Mouse (Mus musculus): ENCODE measurements around the gene Gcgr. TPM values are rescaled to one million over a fixed set of nuclear protein-coding genes. Genes with fewer than 3 reads are reported as not detected.

The Gcgr gene
- total and polyA plus RNA-seq, 3 experiments, result 0.09 to 0.20 (median 0.13) TPM

GRCm38 (mm10) chr11:120571754-120572416 lies 41.4 kb downstream of the Gcgr start:
- no peaks in the 10 kb centered on the region for H3K27me3 ChIP-seq (replicated peaks)
- peaks cover 46% of the 10 kb centered on the region for H3K79me2 ChIP-seq (replicated peaks; ENCODE audit: control insufficient read depth, extremely low read depth, insufficient read depth, poor library complexity, severe bottlenecking)
- H3K4me3 ChIP-seq (replicated peaks in 1 of 3; ENCODE audit: low read depth in 2 of 3, low read length in 2 of 3, poor library complexity in 1 of 3), result peak overlapping the region; percentile 81 to 93 (median 91)
- in situ Hi-C loops (cut with MboI; ENCODE audit: low pct_ligation_motif_present, low pct_unique_long_range_greater_than_20kb, low sequenced_read_pairs) (no loop called here), dilution Hi-C loops (cut with MboI; ENCODE audit: extremely low pct_ligation_motif_present, extremely low pct_unique_long_range_greater_than_20kb, low sequenced_read_pairs) (no loop called here)
- TF ChIP-seq UBTF (IDR thresholded peaks at IDR 0.05; ENCODE audit: low read depth, low read length) (0 out of 2 replicates have a peak, but pooled peaks have one; percentile 13), BHLHE40 (IDR thresholded peaks at IDR 0.05; ENCODE audit: low read depth, low read length) (no peak), SIN3A (IDR thresholded peaks at IDR 0.05; ENCODE audit: low read length) (peak; percentile 28; the same call in 1 of the 2 replicates)
- H3K4me1 ChIP-seq (ENCODE audit: control insufficient read depth in 1 of 2, insufficient read depth in 2 of 2), result peaks cover 4 to 46% of the 10 kb centered on the region in 2 experiments
- peak overlapping the region; percentile 79 for H3K4me2 ChIP-seq (ENCODE audit: insufficient read depth, low read depth, poor library complexity, severe bottlenecking)
- peaks cover 36 to 48% of the 10 kb centered on the region in 2 experiments for H3K36me3 ChIP-seq (replicated peaks in 1 of 2; ENCODE audit: control insufficient read depth in 1 of 2, insufficient read depth in 1 of 2, low read length in 1 of 2)
- H3K9ac ChIP-seq (ENCODE audit: insufficient read depth, low read depth), result peak overlapping the region; percentile 78
- peak overlapping the region; percentile 55 for H3K27ac ChIP-seq (ENCODE audit: insufficient read depth, low read depth)
- DNase-seq (ENCODE audit: extremely low read depth), result no peak
- no peaks in the 10 kb centered on the region for H3K9me3 ChIP-seq (replicated peaks; ENCODE audit: low read length)

GRCm38 (mm10) chr11:120572417-120572751 lies 41.9 kb downstream of the Gcgr start:
- no peak for DNase-seq (ENCODE audit: extremely low read depth)
- Histone ChIP-seq H3K9ac (ENCODE audit: insufficient read depth, low read depth) (peak overlapping the region; percentile 78), H3K36me3 (replicated peaks in 1 of 2; ENCODE audit: control insufficient read depth in 1 of 2, insufficient read depth in 1 of 2, low read length in 1 of 2) (peaks cover 36 to 48% of the 10 kb centered on the region in 2 experiments), H3K27me3 (replicated peaks) (no peaks in the 10 kb centered on the region), H3K27ac (ENCODE audit: insufficient read depth, low read depth) (peak overlapping the region; percentile 55), H3K4me3 (replicated peaks in 1 of 3; ENCODE audit: low read depth in 2 of 3, low read length in 2 of 3, poor library complexity in 1 of 3) (peak overlapping the region; percentile 81 to 93 (median 91)), H3K79me2 (replicated peaks; ENCODE audit: control insufficient read depth, extremely low read depth, insufficient read depth, poor library complexity, severe bottlenecking) (peaks cover 41% of the 10 kb centered on the region), H3K4me2 (ENCODE audit: insufficient read depth, low read depth, poor library complexity, severe bottlenecking) (peak overlapping the region; percentile 79), H3K4me1 (ENCODE audit: control insufficient read depth in 1 of 2, insufficient read depth in 2 of 2) (peaks cover 4 to 50% of the 10 kb centered on the region in 2 experiments), H3K9me3 (replicated peaks; ENCODE audit: low read length) (no peaks in the 10 kb centered on the region)
- in situ Hi-C loops (cut with MboI; ENCODE audit: low pct_ligation_motif_present, low pct_unique_long_range_greater_than_20kb, low sequenced_read_pairs), result no loop called here
- TF ChIP-seq MEF2A (IDR thresholded peaks at IDR 0.05; ENCODE audit: borderline replicate concordance, low read depth, low read length) (no peak), ELF1 (IDR thresholded peaks at IDR 0.05; ENCODE audit: low read depth, low read length) (no peak), UBTF (IDR thresholded peaks at IDR 0.05; ENCODE audit: low read depth, low read length) (no peak; the same call in 1 of the 2 replicates), ZNF384 (IDR thresholded peaks at IDR 0.05; ENCODE audit: low read depth, low read length) (no peak), SMC3 (IDR thresholded peaks at IDR 0.05; ENCODE audit: low read depth, low read length) (no peak), EP300 (IDR thresholded peaks at IDR 0.05; ENCODE audit: low read length) (no peak)
- dilution Hi-C loops (cut with MboI; ENCODE audit: extremely low pct_ligation_motif_present, extremely low pct_unique_long_range_greater_than_20kb, low sequenced_read_pairs), result no loop called here

- peak within 1 kb of the TSS; percentile 98 for H3K9ac ChIP-seq (ENCODE audit: insufficient read depth, low read depth)
- in situ Hi-C loops (cut with MboI; ENCODE audit: low pct_ligation_motif_present, low pct_unique_long_range_greater_than_20kb, low sequenced_read_pairs) (no loop called here), dilution Hi-C loops (cut with MboI; ENCODE audit: extremely low pct_ligation_motif_present, extremely low pct_unique_long_range_greater_than_20kb, low sequenced_read_pairs) (no loop called here)
- H3K4me1 ChIP-seq (ENCODE audit: control insufficient read depth in 1 of 2, insufficient read depth in 2 of 2), result peaks cover 4 to 51% of the 10 kb centered on the region in 2 experiments
- H3K4me3 ChIP-seq (replicated peaks in 1 of 3; ENCODE audit: low read depth in 2 of 3, low read length in 2 of 3, poor library complexity in 1 of 3), result peak within 1 kb of the TSS; percentile 81 to 93 (median 93)
- H3K36me3 ChIP-seq (replicated peaks in 1 of 2; ENCODE audit: control insufficient read depth in 1 of 2, insufficient read depth in 1 of 2, low read length in 1 of 2), result peaks cover 36 to 48% of the 10 kb centered on the region in 2 experiments
- H3K27me3 ChIP-seq (replicated peaks), result no peaks in the 10 kb centered on the region
- no peaks in the 10 kb centered on the region for H3K9me3 ChIP-seq (replicated peaks; ENCODE audit: low read length)
- DNase-seq (ENCODE audit: extremely low read depth), result peak; percentile 100
- H3K79me2 ChIP-seq (replicated peaks; ENCODE audit: control insufficient read depth, extremely low read depth, insufficient read depth, poor library complexity, severe bottlenecking), result peaks cover 39% of the 10 kb centered on the region
- H3K4me2 ChIP-seq (ENCODE audit: insufficient read depth, low read depth, poor library complexity, severe bottlenecking), result peak within 1 kb of the TSS; percentile 79
- peak within 1 kb of the TSS; percentile 92 for H3K27ac ChIP-seq (ENCODE audit: insufficient read depth, low read depth)
- TF ChIP-seq IRF4 (IDR thresholded peaks at IDR 0.05; ENCODE audit: low read depth, low read length), result peak; percentile 68; the same call in 1 of the 2 replicates
- TF ChIP-seq NELFE (IDR thresholded peaks at IDR 0.05; ENCODE audit: low read depth, low read length), result peak; percentile 100
- TF ChIP-seq MAZ (IDR thresholded peaks at IDR 0.05; ENCODE audit: low read depth, low read length), result 0 out of 2 replicates have a peak, but pooled peaks have one; percentile 31
- peak; percentile 88 for TF ChIP-seq MAX (IDR thresholded peaks at IDR 0.05; ENCODE audit: low read length)
- 0 out of 2 replicates have a peak, but pooled peaks have one; percentile 52 for TF ChIP-seq KAT2A (IDR thresholded peaks at IDR 0.05; ENCODE audit: insufficient replicate concordance, low read length)
- peak; percentile 91 for TF ChIP-seq MXI1 (IDR thresholded peaks at IDR 0.05; ENCODE audit: low read depth, low read length)
- no peak for TF ChIP-seq SMC3 (IDR thresholded peaks at IDR 0.05; ENCODE audit: low read depth, low read length)
- TF ChIP-seq CHD1 (IDR thresholded peaks at IDR 0.05; ENCODE audit: low read depth, low read length), result no peak
- TF ChIP-seq POLR2AphosphoS2 (IDR thresholded peaks at IDR 0.05; ENCODE audit: low read depth, low read length), result peak; percentile 95
- TF ChIP-seq JUND (conservative IDR thresholded peaks at IDR 0.05; ENCODE audit: low read depth, low read length), result no peak
- peak; percentile 95 for TF ChIP-seq TBP (conservative IDR thresholded peaks at IDR 0.05; ENCODE audit: low read depth, low read length)
- 0 out of 2 replicates have a peak, but pooled peaks have one; percentile 13 for TF ChIP-seq RCOR1 (conservative IDR thresholded peaks at IDR 0.05; ENCODE audit: low read depth, low read length)
- peak; percentile 86 for TF ChIP-seq NRF1 (IDR thresholded peaks at IDR 0.05; ENCODE audit: low read depth, low read length)
- peak; percentile 99 for TF ChIP-seq BHLHE40 (IDR thresholded peaks at IDR 0.05; ENCODE audit: low read depth, low read length)
- TF ChIP-seq SIN3A (IDR thresholded peaks at IDR 0.05; ENCODE audit: low read length), result peak; percentile 89
- TF ChIP-seq RAD21 (IDR thresholded peaks at IDR 0.05; ENCODE audit: low read depth, low read length), result no peak
These were observed 42.5 kb downstream of the Gcgr start, which contains the start of gene P4hb for GRCm38 (mm10) chr11:120572752-120573584. TSS of gene P4hb (minus strand) at chr11:120573253.
